Mouse (Mus musculus) kidney, postnatal 25 days (tissue): ENCODE measurements around the gene Fnbp1.

Source experiments
- DNase-seq, 2 experiments: peaks; one replicate each; pipeline ENCODE4 v3.0.0; 2021; ENCODE audit warnings: mixed read lengths in 2 of 2

The Fnbp1 gene

GRCm38 (mm10) chr2:31147054-31147453, 5.2 kb upstream of the Fnbp1 start:
- DNase-seq = no peak

GRCm38 (mm10) chr2:31144901-31145300, 3.1 kb upstream of the Fnbp1 start:
- DNase-seq = no peak

- DNase-seq = no peak
Observed at GRCm38 (mm10) chr2:31143768-31144695, 2.2 kb upstream of the Fnbp1 start.

GRCm38 (mm10) chr2:31143326-31143725, 1.5 kb upstream of the Fnbp1 start:
- DNase-seq = no peak

- no peak for DNase-seq
Observed at GRCm38 (mm10) chr2:31142505-31142904, 697 bp upstream of the Fnbp1 start.

GRCm38 (mm10) chr2:31141074-31141866, 538 bp downstream of the Fnbp1 start:
- peak; percentile 51 to 66 for DNase-seq

GRCm38 (mm10) chr2:31140772-31141073, 1.1 kb downstream of the Fnbp1 start:
- DNase-seq = no peak

GRCm38 (mm10) chr2:31139991-31140771, 1.6 kb downstream of the Fnbp1 start:
- DNase-seq = no peak

GRCm38 (mm10) chr2:31139174-31139632, 2.6 kb downstream of the Fnbp1 start:
- DNase-seq = no peak

- no peak for DNase-seq
Observed at GRCm38 (mm10) chr2:31137018-31137590, 4.7 kb downstream of the Fnbp1 start.

GRCm38 (mm10) chr2:31136338-31136737, 5.5 kb downstream of the Fnbp1 start:
- DNase-seq = peak; percentile 42 to 63

- DNase-seq = peak in 1 of 2 experiments; percentile 24
Observed at GRCm38 (mm10) chr2:31135512-31135931, 6.3 kb downstream of the Fnbp1 start.

GRCm38 (mm10) chr2:31133981-31134380, 7.8 kb downstream of the Fnbp1 start:
- no peak for DNase-seq

- peak; percentile 28 to 65 for DNase-seq
Observed at GRCm38 (mm10) chr2:31132682-31133081, 9.1 kb downstream of the Fnbp1 start.

- peak; percentile 52 to 65 for DNase-seq
Observed at GRCm38 (mm10) chr2:31130815-31131299, 11.0 kb downstream of the Fnbp1 start.

- no peak for DNase-seq
Observed at GRCm38 (mm10) chr2:31129742-31130518, 11.9 kb downstream of the Fnbp1 start.

GRCm38 (mm10) chr2:31127899-31128298, 13.9 kb downstream of the Fnbp1 start:
- DNase-seq = peak in 1 of 2 experiments; percentile 31

GRCm38 (mm10) chr2:31127219-31127618, 14.6 kb downstream of the Fnbp1 start:
- no peak for DNase-seq

- DNase-seq = no peak
Observed at GRCm38 (mm10) chr2:31126048-31126447, 15.8 kb downstream of the Fnbp1 start.

- DNase-seq = no peak
Observed at GRCm38 (mm10) chr2:31125156-31125555, 16.7 kb downstream of the Fnbp1 start.

- no peak for DNase-seq
Observed at GRCm38 (mm10) chr2:31124694-31125093, 17.1 kb downstream of the Fnbp1 start.
